Mouse (Mus musculus) thymus, adult 2 months (tissue): ENCODE measurements around the gene Mrnip.

Experiments
- CTCF ChIP-seq: fragments of 200-500 bp; IDR thresholded peaks from 2 replicates; pipeline ENCODE4 v1.5.1; 2012; ENCODE audit warnings: mild to moderate bottlenecking, control low read depth, low read length, moderate library complexity, borderline replicate concordance; ENCODE audit not compliant: control insufficient read depth, poor library complexity, insufficient read depth; ENCODE audit errors: extremely low read depth
- POLR2A ChIP-seq: fragments of 200-500 bp; IDR thresholded peaks from 2 replicates; pipeline ENCODE4 v1.6.1; 2012; ENCODE audit warnings: mild to moderate bottlenecking, low read length, control low read depth, moderate library complexity; ENCODE audit not compliant: control insufficient read depth, poor library complexity, insufficient read depth; ENCODE audit errors: extremely low read depth

GRCm38 (mm10) chr11:50226406-50226805, 52.2 kb downstream of the Mrnip start:
- TF ChIP-seq CTCF (no peak), POLR2A (no peak)
